Mouse (Mus musculus) left cerebral cortex, postnatal 36 days (tissue): Measurements from ENCODE around the gene Adamtsl3. TPM values are rescaled to one million over a fixed set of nuclear protein-coding genes. Genes with fewer than 3 reads are reported as not detected.
"Not testable (repeated sequence)": the region's sequence is repeated elsewhere in the genome, so short reads cannot be mapped to it uniquely, and the experiment has no call there.

ENCODE experiments used
- DNase-seq, 2 experiments: peaks; one replicate each; pipeline ENCODE4 v3.0.0; 2021 to 2022; ENCODE audit warnings: low spot score in 2 of 2, mixed read lengths in 1 of 2
- intact Hi-C: fragments of 180-260 bp; cut with DNase I; formaldehyde crosslinking; loops from one replicate; pipeline ENCODE4 v1.15.1; 2025
- total RNA-seq, 2 experiments: library from RNA; stranded (reverse); gene quantifications; 2 replicates each; pipeline ENCODE4 v1.2.3; 2021

The Adamtsl3 gene
- total RNA-seq, 2 experiments from 2014 or later, result 0.86 to 1.4 TPM

GRCm38 (mm10) chr7:82416653-82417052 lies 81.2 kb downstream of the Adamtsl3 start:
- intact Hi-C loops, result no loop called here
- no peak for DNase-seq

- intact Hi-C loops, result no loop called here
- DNase-seq, result no peak
Measured at GRCm38 (mm10) chr7:82417053-82417452, 81.6 kb downstream of the Adamtsl3 start.

GRCm38 (mm10) chr7:82420329-82421052 lies 85.0 kb downstream of the Adamtsl3 start:
- intact Hi-C loops, DNase-seq: not testable (repeated sequence)

GRCm38 (mm10) chr7:82422561-82422960 lies 87.1 kb downstream of the Adamtsl3 start:
- intact Hi-C loops, result no loop called here
- DNase-seq, result no peak

- no peak for DNase-seq
- intact Hi-C loops, result no loop called here
Measured at GRCm38 (mm10) chr7:82423602-82424001, 88.1 kb downstream of the Adamtsl3 start.

- no peak for DNase-seq
- intact Hi-C loops, result no loop called here
Measured at GRCm38 (mm10) chr7:82424281-82424680, 88.8 kb downstream of the Adamtsl3 start.

GRCm38 (mm10) chr7:82425374-82425773 lies 89.9 kb downstream of the Adamtsl3 start:
- intact Hi-C loops, result no loop called here

GRCm38 (mm10) chr7:82429447-82429846 lies 94.0 kb downstream of the Adamtsl3 start:
- intact Hi-C loops, result no loop called here
- DNase-seq, result no peak

More at GRCm38 (mm10) chr7:82425374-82425773, 89.9 kb downstream of the Adamtsl3 start:
- no peak for DNase-seq

- DNase-seq, result no peak
- intact Hi-C loops, result no loop called here
Measured at GRCm38 (mm10) chr7:82431572-82431971, 96.1 kb downstream of the Adamtsl3 start.

GRCm38 (mm10) chr7:82433226-82433625 lies 97.7 kb downstream of the Adamtsl3 start:
- no peak for DNase-seq
- intact Hi-C loops, result no loop called here

- DNase-seq, result no peak
- intact Hi-C loops, result no loop called here
Measured at GRCm38 (mm10) chr7:82458376-82458775, 122.9 kb downstream of the Adamtsl3 start.

- intact Hi-C loops, result no loop called here
- DNase-seq, result no peak
Measured at GRCm38 (mm10) chr7:82462921-82463523, 127.5 kb downstream of the Adamtsl3 start.

- DNase-seq, result no peak
- intact Hi-C loops, result no loop called here
Measured at GRCm38 (mm10) chr7:82464364-82464763, 128.9 kb downstream of the Adamtsl3 start.

GRCm38 (mm10) chr7:82465437-82465836 lies 129.9 kb downstream of the Adamtsl3 start:
- intact Hi-C loops, result no loop called here
- no peak for DNase-seq

- DNase-seq, result no peak
- intact Hi-C loops, result no loop called here
Measured at GRCm38 (mm10) chr7:82476441-82477221, 141.1 kb downstream of the Adamtsl3 start.

GRCm38 (mm10) chr7:82478461-82478860 lies 143.0 kb downstream of the Adamtsl3 start:
- intact Hi-C loops, result no loop called here
- no peak for DNase-seq

- intact Hi-C loops, result no loop called here
- no peak for DNase-seq
Measured at GRCm38 (mm10) chr7:82478861-82479755, 143.6 kb downstream of the Adamtsl3 start.

GRCm38 (mm10) chr7:82483426-82483825 lies 147.9 kb downstream of the Adamtsl3 start:
- DNase-seq, result no peak
- intact Hi-C loops, result no loop called here

- intact Hi-C loops, result no loop called here
- no peak for DNase-seq
Measured at GRCm38 (mm10) chr7:82484834-82485233, 149.3 kb downstream of the Adamtsl3 start.
